Mouse (Mus musculus): Measurements from ENCODE around the gene Itgb2l. TPM values are rescaled to one million over a fixed set of nuclear protein-coding genes. Genes with fewer than 3 reads are reported as not detected.

Itgb2l gene
- not detected for total RNA-seq (2021)
- long read RNA-seq, experiment 1 = 0 reads
- long read RNA-seq, experiment 2 = 0 reads

- no peak for TF ChIP-seq CTCF (IDR thresholded peaks at IDR 0.05)
- intact Hi-C loops (cut with DNase I) = no loop called here
- no peak for DNase-seq
- H3K27ac ChIP-seq = no peak within 1 kb of the TSS
- no peak within 1 kb of the TSS for H3K4me3 ChIP-seq
Observed at GRCm38 (mm10) chr16:96443468-96443867, at the start of gene Itgb2l. TSS of gene Itgb2l (minus strand) at chr16:96443619.

- intact Hi-C loops (cut with DNase I) = no loop called here
- no peak overlapping the region for H3K27ac ChIP-seq
- no peak for DNase-seq
- TF ChIP-seq CTCF (IDR thresholded peaks at IDR 0.05) = no peak
- H3K4me3 ChIP-seq = no peak overlapping the region
Observed at GRCm38 (mm10) chr16:96491530-96491929, 48.1 kb upstream of the Itgb2l start.

GRCm38 (mm10) chr16:96488038-96488437 is 44.6 kb upstream of the Itgb2l start:
- no peak for DNase-seq
- intact Hi-C loops (cut with DNase I) = no loop called here

GRCm38 (mm10) chr16:96487007-96487684 is 43.7 kb upstream of the Itgb2l start:
- H3K4me3 ChIP-seq = no peak overlapping the region
- intact Hi-C loops (cut with DNase I) = no loop called here
- DNase-seq = no peak
- no peak overlapping the region for H3K27ac ChIP-seq
- TF ChIP-seq CTCF (IDR thresholded peaks at IDR 0.05) = no peak

More at GRCm38 (mm10) chr16:96488038-96488437, 44.6 kb upstream of the Itgb2l start:
- H3K27ac ChIP-seq = no peak overlapping the region
- H3K4me3 ChIP-seq = no peak overlapping the region
- no peak for TF ChIP-seq CTCF (IDR thresholded peaks at IDR 0.05)

GRCm38 (mm10) chr16:96481791-96482190 is 38.4 kb upstream of the Itgb2l start:
- Histone ChIP-seq H3K27ac (no peak overlapping the region), H3K4me3 (no peak overlapping the region)
- no peak for DNase-seq
- no peak for TF ChIP-seq CTCF (IDR thresholded peaks at IDR 0.05)
- intact Hi-C loops (cut with DNase I) = no loop called here

GRCm38 (mm10) chr16:96474185-96474584 is 30.8 kb upstream of the Itgb2l start:
- TF ChIP-seq CTCF (IDR thresholded peaks at IDR 0.05) = no peak
- intact Hi-C loops (cut with DNase I) = no loop called here
- DNase-seq = no peak
- Histone ChIP-seq H3K4me3 (no peak overlapping the region), H3K27ac (no peak overlapping the region)

GRCm38 (mm10) chr16:96472816-96473215 is 29.4 kb upstream of the Itgb2l start:
- DNase-seq = no peak
- Histone ChIP-seq H3K4me3 (no peak overlapping the region), H3K27ac (no peak overlapping the region)
- TF ChIP-seq CTCF (IDR thresholded peaks at IDR 0.05) = no peak
- intact Hi-C loops (cut with DNase I) = no loop called here

GRCm38 (mm10) chr16:96472361-96472760 is 28.9 kb upstream of the Itgb2l start:
- intact Hi-C loops (cut with DNase I) = no loop called here
- Histone ChIP-seq H3K27ac (no peak overlapping the region), H3K4me3 (no peak overlapping the region)
- TF ChIP-seq CTCF (IDR thresholded peaks at IDR 0.05) = no peak
- DNase-seq = no peak

- TF ChIP-seq CTCF (IDR thresholded peaks at IDR 0.05) = no peak
- no peak overlapping the region for H3K4me3 ChIP-seq
- H3K27ac ChIP-seq = no peak overlapping the region
- intact Hi-C loops (cut with DNase I) = loop anchor here (5.0 kb wide), 1 partner anchor 143 kb away; no protein-coding TSS in a partner anchor
- no peak for DNase-seq
Observed at GRCm38 (mm10) chr16:96469640-96470039, 26.2 kb upstream of the Itgb2l start.

- TF ChIP-seq CTCF (IDR thresholded peaks at IDR 0.05) = no peak
- H3K4me3 ChIP-seq = no peak overlapping the region
- H3K27ac ChIP-seq = no peak overlapping the region
- intact Hi-C loops (cut with DNase I) = loop anchor here (5.0 kb wide), 1 partner anchor 144 kb away; no protein-coding TSS in a partner anchor
- no peak for DNase-seq
Observed at GRCm38 (mm10) chr16:96468698-96469097, 25.3 kb upstream of the Itgb2l start.

- intact Hi-C loops (cut with DNase I) = loop anchor here (5.0 kb wide), 1 partner anchor 144 kb away; no protein-coding TSS in a partner anchor
- TF ChIP-seq CTCF (IDR thresholded peaks at IDR 0.05) = no peak
- DNase-seq = no peak
- H3K27ac ChIP-seq = no peak overlapping the region
- no peak overlapping the region for H3K4me3 ChIP-seq
Observed at GRCm38 (mm10) chr16:96468011-96468410, 24.6 kb upstream of the Itgb2l start.

- intact Hi-C loops (cut with DNase I) = loop anchor here (1.0 to 5.0 kb wide), 2 partner anchors 145 to 204 kb away; no protein-coding TSS in a partner anchor
- peak; percentile 67 for DNase-seq
- peak; percentile 100 for TF ChIP-seq CTCF (IDR thresholded peaks at IDR 0.05)
Observed at GRCm38 (mm10) chr16:96467445-96467844, 24.0 kb upstream of the Itgb2l start, which contains the start of gene Pcp4. TSS of gene Pcp4 (plus strand) at chr16:96467606.

GRCm38 (mm10) chr16:96460788-96461187 is 17.4 kb upstream of the Itgb2l start:
- no peak for DNase-seq
- no peak overlapping the region for H3K4me3 ChIP-seq
- no peak overlapping the region for H3K27ac ChIP-seq
- intact Hi-C loops (cut with DNase I) = no loop called here
- TF ChIP-seq CTCF (IDR thresholded peaks at IDR 0.05) = no peak

More at GRCm38 (mm10) chr16:96467445-96467844, 24.0 kb upstream of the Itgb2l start, which contains the start of gene Pcp4:
- Histone ChIP-seq H3K27ac (no peak within 1 kb of the TSS), H3K4me3 (no peak within 1 kb of the TSS)

GRCm38 (mm10) chr16:96459356-96459755 is 15.9 kb upstream of the Itgb2l start:
- intact Hi-C loops (cut with DNase I) = no loop called here
- no peak for DNase-seq
- Histone ChIP-seq H3K27ac (no peak overlapping the region), H3K4me3 (no peak overlapping the region)
- TF ChIP-seq CTCF (IDR thresholded peaks at IDR 0.05) = no peak

Data from gastrocnemius, adult 2 months (tissue).